Mouse (Mus musculus): Measurements from ENCODE around the gene Mertk.

Gene Mertk

GRCm38 (mm10) chr2:128768545-128769247 is 69.9 kb downstream of the Mertk start:
- DNase-seq (ENCODE audit: low spot score) = no peak

GRCm38 (mm10) chr2:128770557-128770956 is 71.8 kb downstream of the Mertk start:
- DNase-seq (ENCODE audit: low spot score) = no peak

- no peak for DNase-seq (ENCODE audit: low spot score)
Observed at GRCm38 (mm10) chr2:128771048-128771447, 72.3 kb downstream of the Mertk start.

GRCm38 (mm10) chr2:128771750-128772338 is 73.1 kb downstream of the Mertk start:
- no peak for DNase-seq (ENCODE audit: low spot score)

GRCm38 (mm10) chr2:128782231-128782630 is 83.5 kb downstream of the Mertk start:
- DNase-seq (ENCODE audit: low spot score) = no peak

- DNase-seq (ENCODE audit: low spot score) = peak; percentile 63
Observed at GRCm38 (mm10) chr2:128783660-128784345, 85.0 kb downstream of the Mertk start.

GRCm38 (mm10) chr2:128784814-128785213 is 86.1 kb downstream of the Mertk start:
- DNase-seq (ENCODE audit: low spot score) = no peak

GRCm38 (mm10) chr2:128786341-128786740 is 87.6 kb downstream of the Mertk start:
- peak; percentile 35 for DNase-seq (ENCODE audit: low spot score)

- no peak for DNase-seq (ENCODE audit: low spot score)
Observed at GRCm38 (mm10) chr2:128786795-128787194, 88.0 kb downstream of the Mertk start.

GRCm38 (mm10) chr2:128787805-128788204 is 89.0 kb downstream of the Mertk start:
- DNase-seq (ENCODE audit: low spot score) = no peak

- no peak for DNase-seq (ENCODE audit: low spot score)
Observed at GRCm38 (mm10) chr2:128790875-128791614, 92.3 kb downstream of the Mertk start.

- no peak for DNase-seq (ENCODE audit: low spot score)
Observed at GRCm38 (mm10) chr2:128793958-128794357, 95.2 kb downstream of the Mertk start.

GRCm38 (mm10) chr2:128796463-128796862 is 97.7 kb downstream of the Mertk start:
- no peak for DNase-seq (ENCODE audit: low spot score)

- no peak for DNase-seq (ENCODE audit: low spot score)
Observed at GRCm38 (mm10) chr2:128803441-128803840, 104.7 kb downstream of the Mertk start.

- DNase-seq (ENCODE audit: low spot score) = no peak
Observed at GRCm38 (mm10) chr2:128805341-128805740, 106.6 kb downstream of the Mertk start.

GRCm38 (mm10) chr2:128806561-128806960 is 107.8 kb downstream of the Mertk start:
- no peak for DNase-seq (ENCODE audit: low spot score)

GRCm38 (mm10) chr2:128812761-128813160 is 114.0 kb downstream of the Mertk start:
- DNase-seq (ENCODE audit: low spot score) = no peak

- no peak for DNase-seq (ENCODE audit: low spot score)
Observed at GRCm38 (mm10) chr2:128816311-128816710, 117.6 kb downstream of the Mertk start.

- DNase-seq (ENCODE audit: low spot score) = no peak
Observed at GRCm38 (mm10) chr2:128816916-128817315, 118.2 kb downstream of the Mertk start.

- DNase-seq (ENCODE audit: low spot score) = peak; percentile 91
Observed at GRCm38 (mm10) chr2:128817387-128817785, 118.6 kb downstream of the Mertk start.

- DNase-seq (ENCODE audit: low spot score) = peak; percentile 97
Observed at GRCm38 (mm10) chr2:128817786-128818681, 119.3 kb downstream of the Mertk start, which contains the start of gene Tmem87b. Tmem87b (plus strand) TSS chr2:128818118.

Data from embryo, embryonic 10.5 days (tissue).